Mouse (Mus musculus) thymus, adult 2 months (tissue): Measurements from ENCODE around the gene Baiap2l2.

Experiments used
- CTCF ChIP-seq: fragments of 200-500 bp; IDR thresholded peaks from 2 replicates; pipeline ENCODE4 v1.5.1; 2012; ENCODE audit warnings: mild to moderate bottlenecking, control low read depth, low read length, moderate library complexity, borderline replicate concordance; ENCODE audit not compliant: control insufficient read depth, poor library complexity, insufficient read depth; ENCODE audit errors: extremely low read depth
- POLR2A ChIP-seq: fragments of 200-500 bp; IDR thresholded peaks from 2 replicates; pipeline ENCODE4 v1.6.1; 2012; ENCODE audit warnings: mild to moderate bottlenecking, low read length, control low read depth, moderate library complexity; ENCODE audit not compliant: control insufficient read depth, poor library complexity, insufficient read depth; ENCODE audit errors: extremely low read depth

DNA sequence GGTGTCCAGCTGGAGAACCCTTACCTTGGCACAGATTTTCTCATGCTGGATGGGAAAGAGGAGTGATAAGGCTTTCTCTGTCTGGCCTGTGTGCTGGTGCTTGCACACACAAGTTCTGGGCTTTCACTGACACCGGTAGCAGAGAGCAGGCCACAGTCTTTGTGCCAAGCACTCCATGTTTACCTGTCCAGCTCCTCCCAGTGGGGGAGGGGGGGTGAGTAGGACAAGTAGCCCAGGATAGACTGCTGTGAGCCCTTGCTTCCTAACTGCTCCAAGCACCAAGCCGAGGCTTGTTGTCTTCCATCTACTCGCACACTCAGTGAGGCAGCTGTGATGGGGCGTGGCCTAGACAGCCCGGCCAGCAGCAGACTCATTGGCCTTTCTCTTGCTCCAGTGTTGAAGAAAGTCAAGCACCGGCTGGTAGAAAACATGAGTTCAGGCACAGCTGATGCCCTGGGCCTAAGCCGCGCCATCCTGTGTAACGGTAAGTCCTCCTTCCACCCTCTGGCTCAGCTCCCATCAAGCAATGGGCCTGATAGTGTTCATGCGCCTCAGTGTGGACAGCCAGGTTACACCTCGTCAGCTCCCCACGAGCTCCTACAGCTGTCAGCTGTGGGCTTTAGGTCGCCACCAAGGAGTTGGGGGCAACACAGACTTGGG is 42.6 kb downstream of the Baiap2l2 start:
- TF ChIP-seq POLR2A (no peak), CTCF (no peak)
